Mouse (Mus musculus): ENCODE measurements around the gene Cfap61. TPM values are rescaled to one million over a fixed set of nuclear protein-coding genes. Genes with fewer than 3 reads are reported as not detected.

Gene Cfap61
- polyA plus RNA-seq, 1 experiment from 2014 or later: 0.78 TPM

DNA sequence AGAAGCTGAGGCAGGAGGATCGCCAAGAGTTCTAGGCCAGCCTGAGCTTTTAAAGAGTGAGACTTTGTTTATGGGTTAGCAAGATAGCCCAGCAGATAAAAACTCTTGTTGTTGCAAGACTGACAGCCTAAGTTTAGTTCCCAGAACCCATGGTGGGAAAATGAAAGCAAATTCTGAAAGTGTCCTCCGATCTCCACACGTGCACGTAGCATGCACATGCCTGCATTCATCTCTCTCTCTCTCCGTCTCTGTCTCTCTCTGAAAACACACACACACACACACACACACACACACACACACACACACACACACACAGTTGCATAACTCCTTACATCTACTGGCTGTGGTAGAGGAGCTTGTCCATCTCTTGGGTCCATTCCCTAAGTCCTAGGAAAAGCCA lies 182.1 kb downstream of the Cfap61 start:
- H3K27ac ChIP-seq: peak overlapping the region; percentile 66; the same call in 1 of the 2 replicates
- no peak overlapping the region for H3K4me3 ChIP-seq
- 98% methylated on average over 5 of the region's 5 CpGs for WGBS
- no peaks in the 10 kb centered on the region for H3K36me3 ChIP-seq (replicated peaks)
- peaks cover 32% of the 10 kb centered on the region for H3K4me1 ChIP-seq
- peak; percentile 9 for DNase-seq (ENCODE audit: extremely low spot score, low spot score)
- 0 out of 2 replicates have a peak, but pooled peaks cover 10% of the 10 kb centered on the region for H3K27me3 ChIP-seq (ENCODE audit: poor library complexity, severe bottlenecking)
- H3K9me3 ChIP-seq: no peaks in the 10 kb centered on the region

DNA sequence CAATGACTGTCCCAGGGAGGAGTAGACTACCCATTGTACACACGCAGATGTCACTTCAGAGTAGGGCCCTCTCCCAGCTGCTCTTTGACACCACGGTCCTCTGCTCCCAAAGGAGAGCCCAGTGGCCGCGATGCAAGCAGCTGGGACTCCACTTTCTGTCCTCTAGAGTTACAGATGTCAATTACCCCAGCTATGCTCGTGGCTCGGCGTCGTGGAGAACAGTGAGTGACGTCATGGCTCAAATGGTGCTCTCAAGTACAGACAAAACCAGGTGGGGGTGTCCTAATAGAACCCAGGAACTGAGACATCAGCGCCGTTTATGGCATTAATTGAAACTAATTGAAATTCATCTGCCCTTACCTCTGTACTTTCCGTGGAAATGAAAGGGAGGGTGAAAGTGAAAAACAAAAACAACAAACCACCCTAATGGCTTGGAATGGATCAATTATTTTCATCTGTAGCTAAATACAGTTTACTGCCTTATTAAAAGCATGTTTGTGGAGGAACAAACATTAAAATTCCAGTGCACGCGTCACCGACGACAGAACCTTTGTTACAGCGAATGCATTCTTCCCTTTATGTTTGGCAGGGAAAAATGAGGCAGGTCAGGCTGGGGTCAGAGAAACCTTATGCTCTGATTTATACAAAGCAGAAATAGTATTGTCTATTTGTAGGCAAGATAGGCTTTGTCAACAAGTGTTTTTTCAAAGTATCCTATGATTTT lies 182.8 kb downstream of the Cfap61 start:
- H3K4me1 ChIP-seq: peaks cover 25% of the 10 kb centered on the region
- 53% methylated on average over 17 of the region's 17 CpGs for WGBS
- no peak overlapping the region for H3K4me3 ChIP-seq
- DNase-seq (ENCODE audit: extremely low spot score, low spot score): no peak
- no peaks in the 10 kb centered on the region for H3K9me3 ChIP-seq
- peak overlapping the region; percentile 66 for H3K27ac ChIP-seq
- 0 out of 2 replicates have a peak, but pooled peaks cover 10% of the 10 kb centered on the region for H3K27me3 ChIP-seq (ENCODE audit: poor library complexity, severe bottlenecking)
- H3K36me3 ChIP-seq (replicated peaks): no peaks in the 10 kb centered on the region

DNA sequence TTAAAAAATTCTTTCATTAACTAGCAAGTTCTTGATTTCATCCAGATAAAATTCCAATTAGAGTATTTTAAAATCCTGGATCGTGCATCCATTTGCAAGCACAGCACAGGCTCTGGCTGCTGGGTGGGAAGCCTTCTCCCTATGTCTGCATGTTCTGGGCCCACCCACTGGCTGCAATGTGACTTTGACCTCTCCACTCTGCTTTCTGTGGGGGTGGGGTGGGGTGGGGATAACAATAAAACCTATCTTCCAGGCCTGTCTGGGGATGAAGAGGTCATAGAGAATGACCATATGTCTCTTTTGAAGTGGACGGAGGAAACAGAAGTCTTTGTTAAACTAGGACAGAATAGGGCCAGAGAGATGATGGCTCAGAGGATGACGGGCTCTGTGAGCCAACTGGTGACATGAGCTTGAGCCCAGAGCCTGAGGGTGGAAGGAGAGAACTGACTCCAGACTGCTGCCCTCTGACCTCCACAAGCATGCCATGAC lies 183.4 kb downstream of the Cfap61 start:
- 0 out of 2 replicates have a peak, but pooled peaks cover 10% of the 10 kb centered on the region for H3K27me3 ChIP-seq (ENCODE audit: poor library complexity, severe bottlenecking)
- WGBS: 39% methylated on average over 3 of the region's 3 CpGs
- H3K4me1 ChIP-seq: peaks cover 22% of the 10 kb centered on the region
- H3K4me3 ChIP-seq: no peak overlapping the region
- peak overlapping the region; percentile 65; the same call in 1 of the 2 replicates for H3K27ac ChIP-seq
- DNase-seq (ENCODE audit: extremely low spot score, low spot score): no peak
- H3K36me3 ChIP-seq (replicated peaks): no peaks in the 10 kb centered on the region
- no peaks in the 10 kb centered on the region for H3K9me3 ChIP-seq

DNA sequence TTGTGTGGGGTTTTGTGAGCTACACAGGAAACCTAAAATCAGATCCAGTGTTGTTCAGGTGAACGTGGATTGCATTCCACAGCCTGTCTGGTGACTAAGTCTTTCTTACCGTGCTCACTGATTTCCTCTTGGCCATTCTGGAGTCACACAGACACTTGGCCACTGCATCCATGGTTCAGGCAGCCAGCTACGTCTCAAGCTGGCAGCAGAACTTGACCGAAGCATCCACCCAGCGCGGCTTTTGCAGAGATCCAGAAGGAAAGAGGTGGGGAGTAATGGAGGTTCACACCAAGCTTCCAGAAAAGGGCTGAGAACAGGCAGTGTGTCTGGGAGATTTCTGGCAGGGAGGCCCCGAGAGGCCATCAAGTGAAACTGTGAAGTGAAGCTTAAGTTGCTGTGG lies 187.0 kb downstream of the Cfap61 start:
- Histone ChIP-seq H3K4me3 (no peak overlapping the region), H3K27me3 (ENCODE audit: poor library complexity, severe bottlenecking) (0 out of 2 replicates have a peak, but pooled peaks cover 13% of the 10 kb centered on the region), H3K4me1 (peaks cover 20% of the 10 kb centered on the region), H3K9me3 (no peaks in the 10 kb centered on the region), H3K36me3 (replicated peaks) (no peaks in the 10 kb centered on the region), H3K27ac (no peak overlapping the region)
- DNase-seq (ENCODE audit: extremely low spot score, low spot score): no peak
- WGBS: 92% methylated on average over 7 of the region's 7 CpGs

DNA sequence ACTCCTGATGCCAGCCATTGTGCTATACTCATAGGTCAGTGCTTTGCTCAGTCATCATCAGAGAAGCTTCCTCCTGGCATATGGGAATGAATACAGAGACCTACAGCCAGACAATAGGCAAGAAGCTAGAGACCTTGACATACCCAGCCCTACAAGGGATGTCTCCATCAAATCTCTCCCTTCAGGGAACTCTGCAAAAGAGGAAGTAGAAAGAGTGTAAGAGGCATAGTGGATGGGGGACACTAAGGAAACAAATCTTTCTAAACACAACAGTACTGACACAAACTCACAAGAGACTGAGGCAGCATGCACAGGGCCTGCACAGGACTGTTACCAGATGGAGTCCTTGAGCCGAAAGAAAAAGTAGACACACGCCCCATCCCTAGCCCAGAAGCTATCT lies 190.5 kb downstream of the Cfap61 start:
- H3K4me1 ChIP-seq: peaks cover 9% of the 10 kb centered on the region
- DNase-seq (ENCODE audit: extremely low spot score, low spot score): no peak
- 0 out of 2 replicates have a peak, but pooled peaks cover 3% of the 10 kb centered on the region for H3K27me3 ChIP-seq (ENCODE audit: poor library complexity, severe bottlenecking)
- no peaks in the 10 kb centered on the region for H3K9me3 ChIP-seq
- no peaks in the 10 kb centered on the region for H3K36me3 ChIP-seq (replicated peaks)
- no peak overlapping the region for H3K27ac ChIP-seq
- no peak overlapping the region for H3K4me3 ChIP-seq
- 98% methylated on average over 2 of the region's 2 CpGs for WGBS

DNA sequence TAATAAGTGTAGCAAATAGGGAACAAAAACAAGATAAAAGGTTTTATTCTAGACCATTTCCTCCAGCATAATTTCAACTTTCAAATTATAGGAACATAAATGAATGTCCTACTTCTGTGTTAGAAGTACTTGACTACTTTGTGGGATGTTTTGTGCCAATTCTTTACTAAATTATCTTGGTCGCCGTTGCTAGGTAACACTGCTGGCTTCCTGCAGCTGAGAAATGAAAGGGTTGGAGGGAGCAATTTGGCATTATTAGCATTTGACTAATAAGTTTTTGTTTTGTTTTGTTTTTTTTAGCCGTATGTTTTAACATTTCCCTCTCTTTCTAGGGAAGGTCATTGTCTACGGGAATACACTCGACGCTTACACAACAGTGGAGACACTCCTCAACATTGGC lies 194.0 kb downstream of the Cfap61 start:
- Histone ChIP-seq H3K27me3 (ENCODE audit: poor library complexity, severe bottlenecking) (0 out of 2 replicates have a peak, but pooled peaks cover 3% of the 10 kb centered on the region), H3K27ac (no peak overlapping the region), H3K4me1 (peaks cover 9% of the 10 kb centered on the region), H3K9me3 (no peaks in the 10 kb centered on the region), H3K4me3 (no peak overlapping the region), H3K36me3 (replicated peaks) (no peaks in the 10 kb centered on the region)
- 80% methylated on average over 6 of the region's 6 CpGs for WGBS
- DNase-seq (ENCODE audit: extremely low spot score, low spot score): no peak

DNA sequence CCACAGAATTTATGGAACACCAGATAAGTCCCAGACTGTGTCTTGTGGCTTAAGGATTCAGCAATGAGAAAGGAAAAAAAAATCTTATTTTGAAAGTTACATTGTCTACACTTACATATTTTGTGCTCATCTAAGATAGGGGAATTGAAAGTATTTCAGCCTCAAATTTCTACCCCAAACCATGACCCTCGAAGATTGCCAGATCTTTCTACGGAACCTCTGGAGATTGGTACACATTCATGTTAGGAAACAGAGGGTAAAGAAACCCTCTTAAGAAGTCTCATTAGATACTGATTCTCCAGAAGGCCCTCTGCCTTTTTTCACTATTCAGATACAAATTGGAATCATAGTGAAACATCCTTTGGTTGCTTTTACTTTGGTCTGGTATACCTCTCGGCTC lies 195.9 kb downstream of the Cfap61 start:
- H3K27ac ChIP-seq: no peak overlapping the region
- peaks cover 9% of the 10 kb centered on the region for H3K4me1 ChIP-seq
- no peak for DNase-seq (ENCODE audit: extremely low spot score, low spot score)
- peaks cover 4% of the 10 kb centered on the region; the same call in 1 of the 2 replicates for H3K9me3 ChIP-seq
- no peak overlapping the region for H3K4me3 ChIP-seq
- no peaks in the 10 kb centered on the region for H3K36me3 ChIP-seq (replicated peaks)
- 92% methylated on average over 3 of the region's 3 CpGs for WGBS
- H3K27me3 ChIP-seq (ENCODE audit: poor library complexity, severe bottlenecking): 0 out of 2 replicates have a peak, but pooled peaks cover 3% of the 10 kb centered on the region

DNA sequence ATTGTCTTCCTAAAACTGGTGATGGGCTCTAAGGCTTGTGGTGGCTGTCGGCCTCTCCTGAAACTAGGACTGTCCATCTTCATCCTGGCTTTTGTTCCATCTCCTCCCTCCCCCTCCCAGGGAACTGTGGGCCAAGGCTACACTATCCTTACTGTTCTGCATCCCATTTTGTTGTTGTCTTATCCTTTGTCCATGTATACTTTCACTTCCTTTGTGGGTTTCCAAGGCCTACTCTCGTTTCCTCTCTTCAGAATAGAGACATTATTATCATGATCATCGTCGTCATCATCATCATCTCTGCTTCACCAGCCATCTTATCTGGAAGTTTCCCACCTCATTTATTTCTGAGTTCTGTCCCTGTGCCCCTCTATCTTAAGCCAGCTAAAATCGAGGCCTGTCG lies 199.7 kb downstream of the Cfap61 start:
- H3K27me3 ChIP-seq (ENCODE audit: poor library complexity, severe bottlenecking): no peaks in the 10 kb centered on the region
- H3K36me3 ChIP-seq (replicated peaks): no peaks in the 10 kb centered on the region
- no peaks in the 10 kb centered on the region for H3K4me1 ChIP-seq
- peaks cover 7% of the 10 kb centered on the region; the same call in 1 of the 2 replicates for H3K9me3 ChIP-seq
- DNase-seq (ENCODE audit: extremely low spot score, low spot score): no peak
- WGBS: 91% methylated on average over 6 of the region's 6 CpGs
- H3K27ac ChIP-seq: no peak overlapping the region
- H3K4me3 ChIP-seq: no peak overlapping the region

DNA sequence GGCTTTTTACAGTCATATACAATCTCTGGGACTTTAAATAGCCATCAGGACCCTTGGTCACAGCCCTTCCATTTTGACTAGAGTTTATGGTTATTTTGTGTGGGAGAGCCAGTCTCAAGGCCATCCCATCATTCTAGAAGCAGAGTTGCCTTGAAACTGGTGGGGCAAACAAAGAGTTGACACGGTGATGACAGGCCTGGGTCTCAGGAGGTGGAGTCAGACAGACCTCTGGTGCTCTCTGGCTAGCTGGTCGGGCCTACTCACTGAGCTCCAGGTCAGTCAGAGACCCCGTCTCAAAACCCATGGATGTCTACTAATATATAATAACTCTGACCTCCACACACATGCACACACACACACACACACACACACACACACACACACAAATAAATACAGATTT lies 206.1 kb downstream of the Cfap61 start:
- no peak overlapping the region for H3K4me3 ChIP-seq
- H3K9me3 ChIP-seq: peaks cover 7% of the 10 kb centered on the region; the same call in 1 of the 2 replicates
- no peaks in the 10 kb centered on the region for H3K36me3 ChIP-seq (replicated peaks)
- DNase-seq (ENCODE audit: extremely low spot score, low spot score): peak; percentile 12
- no peak overlapping the region for H3K27ac ChIP-seq
- no peaks in the 10 kb centered on the region for H3K4me1 ChIP-seq
- 84% methylated on average over 3 of the region's 3 CpGs for WGBS
- H3K27me3 ChIP-seq (ENCODE audit: poor library complexity, severe bottlenecking): no peaks in the 10 kb centered on the region

DNA sequence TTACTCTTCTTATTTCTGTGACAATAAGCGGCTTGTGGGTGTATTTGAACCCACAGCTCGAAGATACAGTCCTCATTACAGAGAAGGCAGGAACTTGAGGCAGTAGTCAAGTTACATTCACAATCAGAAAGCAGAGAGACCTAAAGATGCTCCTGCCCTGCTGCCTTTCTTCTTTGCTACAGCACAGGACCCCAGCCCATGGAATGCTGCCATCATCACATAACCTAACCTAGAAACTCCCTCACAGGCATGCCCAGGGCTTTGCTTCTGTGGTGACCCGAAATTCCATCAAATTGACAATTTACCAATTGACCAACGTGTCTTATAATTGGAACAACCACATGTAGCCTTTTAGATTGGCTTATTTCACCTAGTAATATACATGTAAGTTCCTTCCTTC lies 212.7 kb downstream of the Cfap61 start:
- Histone ChIP-seq H3K27ac (no peak overlapping the region), H3K4me1 (no peaks in the 10 kb centered on the region), H3K27me3 (ENCODE audit: poor library complexity, severe bottlenecking) (no peaks in the 10 kb centered on the region), H3K4me3 (no peak overlapping the region), H3K9me3 (0 out of 2 replicates have a peak, but pooled peaks cover 6% of the 10 kb centered on the region), H3K36me3 (replicated peaks) (no peaks in the 10 kb centered on the region)
- DNase-seq (ENCODE audit: extremely low spot score, low spot score): peak; percentile 4
- WGBS: 90% methylated on average over 4 of the region's 4 CpGs

DNA sequence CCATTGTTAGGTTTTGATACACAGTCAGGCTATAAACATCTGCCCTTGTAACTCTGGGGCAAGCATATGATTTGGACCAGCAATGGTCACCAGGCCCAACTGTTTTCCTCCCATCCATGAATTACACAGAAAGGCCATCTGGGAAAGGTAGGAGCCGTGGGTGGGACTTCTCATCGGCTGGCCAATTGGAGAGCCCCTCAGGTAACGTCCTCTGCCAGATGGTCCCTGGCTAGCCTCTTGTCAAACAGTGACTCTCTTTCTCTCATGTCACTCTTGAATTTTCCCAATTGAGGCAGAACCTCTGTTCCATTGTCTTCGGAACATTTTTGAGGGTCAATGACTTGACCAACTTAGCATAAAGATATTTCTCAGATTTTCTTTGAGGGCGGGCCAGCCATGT lies 213.2 kb downstream of the Cfap61 start:
- peak; percentile 10 for DNase-seq (ENCODE audit: extremely low spot score, low spot score)
- Histone ChIP-seq H3K27me3 (ENCODE audit: poor library complexity, severe bottlenecking) (no peaks in the 10 kb centered on the region), H3K27ac (no peak overlapping the region), H3K4me3 (no peak overlapping the region), H3K4me1 (no peaks in the 10 kb centered on the region), H3K9me3 (0 out of 2 replicates have a peak, but pooled peaks cover 4% of the 10 kb centered on the region), H3K36me3 (replicated peaks) (no peaks in the 10 kb centered on the region)
- 93% methylated on average over 5 of the region's 5 CpGs for WGBS

DNA sequence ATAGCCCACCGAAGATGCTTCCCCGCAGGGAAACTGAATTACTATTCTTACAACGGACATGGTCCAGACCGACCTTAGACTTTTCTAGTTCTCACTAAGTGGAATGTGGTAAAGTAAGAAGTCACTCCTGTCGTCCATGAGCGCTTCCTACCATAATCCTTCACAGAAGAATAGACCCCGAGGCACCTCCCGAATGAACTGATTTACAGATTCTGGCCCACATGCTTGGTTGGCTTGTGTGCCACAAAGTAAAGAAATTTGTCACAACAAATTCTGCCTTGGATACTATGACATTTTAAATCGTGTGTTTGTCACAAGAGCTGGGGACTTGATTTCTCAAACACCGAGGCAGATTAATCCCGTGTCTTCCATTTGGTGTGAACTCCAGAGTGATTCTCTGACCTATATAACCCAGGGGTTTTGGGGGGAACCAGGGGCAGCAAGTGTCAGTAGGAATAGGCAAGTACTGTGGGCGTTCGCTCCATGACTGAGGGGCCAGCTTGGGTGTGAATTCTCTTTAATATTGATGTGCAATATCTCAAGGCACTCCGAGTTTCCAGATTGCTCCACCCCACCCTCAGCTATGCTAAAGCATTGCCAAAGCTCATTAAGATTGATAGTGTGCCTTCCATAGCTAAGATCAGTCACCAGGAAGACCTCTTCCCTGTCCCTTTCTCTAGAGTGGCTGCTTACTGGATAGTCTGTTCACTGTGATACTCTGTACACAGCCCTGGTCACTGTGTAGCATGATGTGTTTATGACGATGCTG lies 214.8 kb downstream of the Cfap61 start:
- Histone ChIP-seq H3K4me1 (no peaks in the 10 kb centered on the region), H3K27ac (no peak overlapping the region), H3K36me3 (replicated peaks) (no peaks in the 10 kb centered on the region), H3K4me3 (no peak overlapping the region), H3K9me3 (no peaks in the 10 kb centered on the region), H3K27me3 (ENCODE audit: poor library complexity, severe bottlenecking) (no peaks in the 10 kb centered on the region)
- DNase-seq (ENCODE audit: extremely low spot score, low spot score): peak; percentile 7
- WGBS: 90% methylated on average over 15 of the region's 15 CpGs

Data from forebrain, embryonic 10.5 days (tissue).